Mouse (Mus musculus): ENCODE measurements at regions not wholly inside any gene's neighbourhood (a gene's known extent, or its start where the extent isn't known, plus 50 kb on each side); places are given as distances from the start of the nearest gene placed in this dataset.
"Not testable (repeated sequence)": the region's sequence is repeated elsewhere in the genome, so short reads cannot be mapped to it uniquely, and the experiment has no call there.

GRCm38 (mm10) chr7:62179387-62179786 is 167.0 kb upstream of the Ndn start:
- H3K4me2 ChIP-seq, result no peak overlapping the region
- WGBS, result 61% methylated on average over 2 of the region's 2 CpGs
- no peaks in the 10 kb centered on the region for H3K9me3 ChIP-seq
- no peaks in the 10 kb centered on the region for H3K27me3 ChIP-seq
- H3K36me3 ChIP-seq, result peaks cover 17% of the 10 kb centered on the region
- no peak overlapping the region for H3K27ac ChIP-seq
- no peak for ATAC-seq (ENCODE audit: low FRiP score)
- no peak overlapping the region for H3K9ac ChIP-seq
- no peaks in the 10 kb centered on the region for H3K4me1 ChIP-seq (replicated peaks)
- no peak overlapping the region for H3K4me3 ChIP-seq

- Histone ChIP-seq H3K4me1 (replicated peaks) (no peaks in the 10 kb centered on the region; the same call in 1 of the 2 replicates), H3K36me3 (peaks cover 13% of the 10 kb centered on the region), H3K9me3 (no peaks in the 10 kb centered on the region), H3K4me3 (peak overlapping the region; percentile 39), H3K27ac (no peak overlapping the region), H3K4me2 (peak overlapping the region; percentile 60), H3K9ac (peak overlapping the region; percentile 60; the same call in 1 of the 2 replicates), H3K27me3 (no peaks in the 10 kb centered on the region)
- ATAC-seq (ENCODE audit: low FRiP score), result no peak
Measured at GRCm38 (mm10) chr7:62208529-62208928, 137.8 kb upstream of the Ndn start.

- 38% methylated on average over 12 of the region's 12 CpGs for WGBS
- peak overlapping the region; percentile 44 for H3K4me3 ChIP-seq
- no peak overlapping the region for H3K27ac ChIP-seq
- peak overlapping the region; percentile 73 for H3K9ac ChIP-seq
- H3K4me2 ChIP-seq, result peak overlapping the region; percentile 22; the same call in 1 of the 2 replicates
- peak; percentile 91 for ATAC-seq (ENCODE audit: low FRiP score)
- H3K4me1 ChIP-seq (replicated peaks), result no peaks in the 10 kb centered on the region; the same call in 1 of the 2 replicates
- H3K27me3 ChIP-seq, result no peaks in the 10 kb centered on the region
- H3K36me3 ChIP-seq, result peaks cover 7% of the 10 kb centered on the region
- H3K9me3 ChIP-seq, result no peaks in the 10 kb centered on the region
Measured at GRCm38 (mm10) chr7:62209117-62209700, 137.2 kb upstream of the Ndn start.

GRCm38 (mm10) chr7:62225184-62225583 is 121.2 kb upstream of the Ndn start:
- Histone ChIP-seq H3K36me3 (no peaks in the 10 kb centered on the region), H3K9me3 (no peaks in the 10 kb centered on the region), H3K4me1 (replicated peaks) (no peaks in the 10 kb centered on the region), H3K27ac (no peak overlapping the region), H3K4me3 (no peak overlapping the region), H3K27me3 (no peaks in the 10 kb centered on the region), H3K9ac (no peak overlapping the region), H3K4me2 (peak overlapping the region; percentile 34; the same call in 1 of the 2 replicates)
- ATAC-seq (ENCODE audit: low FRiP score), result no peak
- WGBS, result 40% methylated on average over 4 of the region's 4 CpGs

- Histone ChIP-seq H3K9ac (no peak overlapping the region), H3K9me3 (no peaks in the 10 kb centered on the region), H3K27me3 (no peaks in the 10 kb centered on the region), H3K4me3 (no peak overlapping the region), H3K27ac (no peak overlapping the region), H3K4me2 (no peak overlapping the region), H3K4me1 (replicated peaks) (peaks cover 8% of the 10 kb centered on the region; the same call in 1 of the 2 replicates), H3K36me3 (no peaks in the 10 kb centered on the region)
- WGBS, result 18% methylated on average over 1 of the region's 1 CpGs
- no peak for ATAC-seq (ENCODE audit: low FRiP score)
Measured at GRCm38 (mm10) chr7:62227727-62228126, 118.6 kb upstream of the Ndn start.

GRCm38 (mm10) chr7:62230713-62231112 is 115.7 kb upstream of the Ndn start:
- H3K9me3 ChIP-seq, result no peaks in the 10 kb centered on the region; the same call in 1 of the 2 replicates
- peak; percentile 33 for ATAC-seq (ENCODE audit: low FRiP score)
- peaks cover 10% of the 10 kb centered on the region; the same call in 1 of the 2 replicates for H3K4me1 ChIP-seq (replicated peaks)
- H3K9ac ChIP-seq, result 0 out of 2 replicates have a peak overlapping the region, but pooled peaks have one; percentile 9
- H3K4me3 ChIP-seq, result 0 out of 2 replicates have a peak overlapping the region, but pooled peaks have one; percentile 2
- H3K36me3 ChIP-seq, result no peaks in the 10 kb centered on the region
- 16% methylated on average over 2 of the region's 2 CpGs for WGBS
- no peaks in the 10 kb centered on the region for H3K27me3 ChIP-seq
- H3K27ac ChIP-seq, result peak overlapping the region; percentile 68
- H3K4me2 ChIP-seq, result peak overlapping the region; percentile 42

GRCm38 (mm10) chr7:62231120-62231574 is 115.2 kb upstream of the Ndn start:
- ATAC-seq (ENCODE audit: low FRiP score), result peak; percentile 94
- Histone ChIP-seq H3K36me3 (no peaks in the 10 kb centered on the region), H3K4me1 (replicated peaks) (peaks cover 10% of the 10 kb centered on the region; the same call in 1 of the 2 replicates), H3K27me3 (no peaks in the 10 kb centered on the region), H3K27ac (peak overlapping the region; percentile 70), H3K4me3 (0 out of 2 replicates have a peak overlapping the region, but pooled peaks have one; percentile 2), H3K9me3 (no peaks in the 10 kb centered on the region; the same call in 1 of the 2 replicates), H3K4me2 (peak overlapping the region; percentile 42), H3K9ac (0 out of 2 replicates have a peak overlapping the region, but pooled peaks have one; percentile 9)
- WGBS, result 22% methylated on average over 13 of the region's 13 CpGs

- Histone ChIP-seq H3K36me3 (no peaks in the 10 kb centered on the region), H3K4me3 (no peak overlapping the region), H3K9ac (no peak overlapping the region), H3K27me3 (no peaks in the 10 kb centered on the region), H3K27ac (peak overlapping the region; percentile 70), H3K4me1 (replicated peaks) (peaks cover 10% of the 10 kb centered on the region; the same call in 1 of the 2 replicates), H3K9me3 (no peaks in the 10 kb centered on the region; the same call in 1 of the 2 replicates), H3K4me2 (no peak overlapping the region)
- ATAC-seq (ENCODE audit: low FRiP score), result no peak
- 60% methylated on average over 5 of the region's 5 CpGs for WGBS
Measured at GRCm38 (mm10) chr7:62232076-62232475, 114.3 kb upstream of the Ndn start.

- Histone ChIP-seq H3K36me3 (no peaks in the 10 kb centered on the region), H3K27me3 (no peaks in the 10 kb centered on the region), H3K9ac (no peak overlapping the region), H3K9me3 (no peaks in the 10 kb centered on the region; the same call in 1 of the 2 replicates), H3K4me3 (no peak overlapping the region), H3K4me1 (replicated peaks) (peaks cover 10% of the 10 kb centered on the region; the same call in 1 of the 2 replicates), H3K4me2 (0 out of 2 replicates have a peak overlapping the region, but pooled peaks have one; percentile 1), H3K27ac (peak overlapping the region; percentile 23; the same call in 1 of the 2 replicates)
- ATAC-seq (ENCODE audit: low FRiP score), result no peak
- 69% methylated on average over 6 of the region's 6 CpGs for WGBS
Measured at GRCm38 (mm10) chr7:62234037-62234436, 112.3 kb upstream of the Ndn start.

- Histone ChIP-seq H3K9me3 (no peaks in the 10 kb centered on the region; the same call in 1 of the 2 replicates), H3K4me3 (no peak overlapping the region), H3K4me2 (no peak overlapping the region), H3K9ac (no peak overlapping the region), H3K27ac (no peak overlapping the region), H3K27me3 (no peaks in the 10 kb centered on the region), H3K4me1 (replicated peaks) (peaks cover 10% of the 10 kb centered on the region; the same call in 1 of the 2 replicates), H3K36me3 (no peaks in the 10 kb centered on the region)
- WGBS, result 56% methylated on average over 1 of the region's 1 CpGs
- no peak for ATAC-seq (ENCODE audit: low FRiP score)
Measured at GRCm38 (mm10) chr7:62235766-62236165, 110.6 kb upstream of the Ndn start.

- H3K4me2 ChIP-seq, result 0 out of 2 replicates have a peak overlapping the region, but pooled peaks have one; percentile 4
- no peak overlapping the region for H3K9ac ChIP-seq
- H3K27me3 ChIP-seq, result no peaks in the 10 kb centered on the region
- 32% methylated on average over 8 of the region's 8 CpGs for WGBS
- peak overlapping the region; percentile 91 for H3K27ac ChIP-seq
- H3K4me3 ChIP-seq, result no peak overlapping the region
- no peaks in the 10 kb centered on the region for H3K9me3 ChIP-seq
- H3K4me1 ChIP-seq (replicated peaks), result no peaks in the 10 kb centered on the region; the same call in 1 of the 2 replicates
- no peaks in the 10 kb centered on the region for H3K36me3 ChIP-seq
- peak; percentile 90 for ATAC-seq (ENCODE audit: low FRiP score)
Measured at GRCm38 (mm10) chr7:62261688-62262114, 84.7 kb upstream of the Ndn start.

- H3K9ac ChIP-seq; H3K4me1 ChIP-seq (replicated peaks); H3K4me2 ChIP-seq; H3K27me3 ChIP-seq; H3K4me3 ChIP-seq; H3K9me3 ChIP-seq; ATAC-seq (ENCODE audit: low FRiP score); H3K36me3 ChIP-seq: not testable (repeated sequence)
- peak overlapping the region; percentile 91 for H3K27ac ChIP-seq
- WGBS, result 43% methylated on average over 2 of the region's 2 CpGs
Measured at GRCm38 (mm10) chr7:62262174-62262573, 84.2 kb upstream of the Ndn start.
